Mouse (Mus musculus): ENCODE data around the gene Sptlc2.
"Not testable (repeated sequence)": the region's sequence is repeated elsewhere in the genome, so short reads cannot be mapped to it uniquely, and the experiment has no call there.

Sptlc2 gene

DNA sequence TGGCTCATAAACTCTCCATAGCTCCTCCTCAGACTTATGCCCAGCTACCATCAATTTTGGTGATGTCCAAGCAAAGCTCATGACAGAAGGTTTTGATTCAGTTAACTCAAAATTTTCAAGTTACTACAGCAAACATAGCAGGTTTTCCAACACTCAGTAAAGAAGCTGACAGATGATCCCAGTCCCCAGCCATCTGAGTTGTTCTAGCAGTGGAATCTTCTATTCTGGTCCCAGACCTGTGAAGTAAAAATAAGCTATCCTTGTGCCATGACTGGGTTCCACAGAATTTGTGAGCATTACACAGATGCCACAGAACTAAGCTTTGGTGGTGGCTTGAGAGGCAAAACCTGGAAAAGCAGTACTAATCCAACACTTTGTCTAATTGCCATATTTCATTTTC is 54.4 kb downstream of the Sptlc2 start:
- no peak for DNase-seq (ENCODE audit: inconsistent age in 2 of 2, low spot score in 1 of 2)

DNA sequence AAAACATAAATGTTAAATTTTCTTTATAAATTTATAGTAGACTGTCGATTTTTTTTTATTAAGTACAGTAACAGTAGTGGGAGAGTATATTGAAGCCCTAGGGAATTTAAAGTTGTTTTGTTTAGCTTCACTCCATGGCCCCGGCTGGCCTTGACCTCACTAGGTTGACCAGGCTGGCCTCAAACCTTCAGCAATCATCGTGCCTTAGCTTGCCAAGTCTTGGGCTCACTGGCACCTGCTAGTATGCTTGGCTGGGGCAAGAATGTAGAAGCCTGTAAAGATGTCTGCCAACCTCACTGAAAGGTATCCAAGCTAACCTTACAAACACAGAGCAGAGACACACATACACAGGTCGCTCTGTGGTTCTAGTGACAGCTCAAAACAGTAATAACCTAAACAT is 55.6 kb downstream of the Sptlc2 start:
- DNase-seq (ENCODE audit: inconsistent age in 2 of 2, low spot score in 1 of 2), result peak; percentile 34 to 80

DNA sequence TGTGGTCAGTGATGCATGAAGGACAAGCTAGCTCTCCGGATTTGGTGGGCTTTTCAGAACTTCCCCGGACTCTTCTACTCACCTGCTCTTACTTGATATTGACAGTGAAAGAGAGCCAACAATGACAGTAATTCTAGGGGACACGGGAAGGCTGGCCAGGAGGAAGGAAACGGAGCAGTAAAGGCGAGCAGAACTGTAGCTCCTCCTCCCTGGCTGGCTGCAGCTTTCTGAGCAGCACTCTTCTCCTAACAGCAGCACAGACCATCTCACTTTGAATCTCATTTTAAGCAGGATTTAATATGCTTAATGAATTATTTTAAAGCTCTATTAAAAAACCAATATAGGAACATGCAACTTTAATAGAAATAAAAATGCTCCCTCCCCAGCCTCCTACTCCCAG is 56.2 kb downstream of the Sptlc2 start:
- no peak for DNase-seq (ENCODE audit: inconsistent age in 2 of 2, low spot score in 1 of 2)

DNA sequence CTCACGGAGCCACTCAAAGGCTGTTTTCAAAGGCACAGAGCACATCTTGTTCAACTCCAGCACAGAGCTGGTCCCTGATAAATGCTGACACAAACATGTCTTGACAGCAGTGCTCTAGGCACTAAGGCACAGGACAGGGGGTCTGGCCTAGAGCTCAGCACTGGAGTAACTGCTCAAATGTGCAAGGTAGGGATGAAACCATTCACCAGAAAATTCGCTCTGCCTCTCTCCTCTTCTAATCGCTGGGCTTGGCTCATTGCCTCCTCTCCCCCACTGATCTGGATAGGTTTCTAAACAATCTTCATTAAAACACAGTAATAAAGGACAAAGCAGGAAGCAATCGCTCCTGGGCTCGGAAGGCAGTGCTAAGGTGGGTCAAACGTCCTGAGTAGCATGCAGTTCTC is 57.1 kb downstream of the Sptlc2 start:
- no peak for DNase-seq (ENCODE audit: inconsistent age in 2 of 2, low spot score in 1 of 2)

DNA sequence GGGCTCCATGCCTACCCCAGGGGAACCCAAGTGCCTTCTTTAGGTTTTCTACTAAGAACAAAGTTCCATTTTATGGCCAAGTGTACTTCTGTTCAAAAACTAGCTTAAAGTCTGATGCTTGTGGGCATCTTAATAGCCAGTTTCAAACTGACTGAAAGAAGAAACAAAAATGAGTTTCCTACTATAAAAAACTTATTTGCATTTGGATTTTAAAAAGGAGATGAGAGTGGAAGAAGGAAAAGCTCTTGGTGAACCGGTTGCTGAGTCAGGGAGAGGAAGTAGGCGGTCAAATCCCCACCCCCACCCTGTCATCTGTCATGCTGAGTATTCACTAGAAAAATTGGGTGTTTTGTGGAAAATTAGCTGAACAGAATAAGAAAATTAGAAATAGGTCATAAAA is 57.9 kb downstream of the Sptlc2 start:
- DNase-seq (ENCODE audit: inconsistent age in 2 of 2, low spot score in 1 of 2), result no peak

DNA sequence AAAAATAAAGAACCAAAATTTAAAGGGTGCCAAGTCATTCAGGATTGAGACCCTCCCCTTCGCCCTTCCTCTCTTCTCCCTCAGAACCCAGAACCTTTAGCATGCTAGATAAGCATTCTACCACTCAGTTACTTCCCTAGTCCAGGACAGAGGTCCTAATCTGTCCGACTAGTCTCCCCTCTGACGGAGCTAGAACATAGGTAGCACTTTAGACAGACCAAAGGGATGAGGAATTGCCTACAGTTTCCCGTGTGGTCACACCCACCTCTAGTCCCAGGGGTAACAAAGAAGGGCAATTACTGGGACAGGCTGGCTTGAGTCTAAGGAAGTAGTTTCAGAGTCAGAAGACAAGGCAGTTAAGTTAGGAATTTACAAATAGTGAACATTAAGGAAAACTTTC is 60.1 kb downstream of the Sptlc2 start:
- no peak for DNase-seq (ENCODE audit: inconsistent age in 2 of 2, low spot score in 1 of 2)

DNA sequence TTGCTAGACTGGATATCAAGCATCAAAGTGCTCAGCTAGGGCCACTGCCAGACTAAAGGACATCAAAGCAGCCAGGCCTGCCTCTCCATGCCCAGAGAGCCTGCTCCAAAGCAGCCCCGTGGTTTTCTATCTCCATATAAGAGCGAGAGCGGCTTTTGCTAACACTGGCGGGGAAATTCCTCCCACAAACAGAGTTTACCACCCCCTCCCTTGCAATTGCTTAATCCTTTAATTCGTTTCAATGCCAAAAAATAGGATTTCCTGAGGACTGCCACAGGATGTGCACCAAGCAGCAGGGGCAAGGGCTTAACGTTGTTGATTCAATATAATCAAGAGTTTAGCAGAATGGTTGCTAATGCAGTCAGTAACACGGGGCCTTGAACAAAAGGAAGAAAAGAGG is 60.5 kb downstream of the Sptlc2 start:
- DNase-seq (ENCODE audit: inconsistent age in 2 of 2, low spot score in 1 of 2), result no peak

DNA sequence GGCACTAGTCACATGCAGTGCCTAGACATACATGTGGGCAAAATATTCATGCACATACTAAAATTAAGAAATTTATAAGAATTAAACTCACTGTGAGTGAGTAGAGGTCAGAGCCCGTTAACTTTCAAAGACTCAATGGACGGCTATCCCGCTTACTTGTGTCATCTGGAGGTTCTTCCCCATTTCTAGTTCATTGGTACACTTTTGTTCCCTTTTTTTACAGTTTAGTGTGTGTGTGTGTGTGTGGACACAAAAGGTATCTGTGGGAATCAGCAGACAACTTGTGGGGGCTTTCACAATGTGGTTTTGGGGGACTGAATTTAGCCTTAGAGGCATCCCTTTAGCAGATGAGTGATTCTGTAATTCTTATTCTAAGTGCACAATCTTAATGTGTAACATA is 62.7 kb downstream of the Sptlc2 start:
- no peak for DNase-seq (ENCODE audit: inconsistent age in 2 of 2, low spot score in 1 of 2)

DNA sequence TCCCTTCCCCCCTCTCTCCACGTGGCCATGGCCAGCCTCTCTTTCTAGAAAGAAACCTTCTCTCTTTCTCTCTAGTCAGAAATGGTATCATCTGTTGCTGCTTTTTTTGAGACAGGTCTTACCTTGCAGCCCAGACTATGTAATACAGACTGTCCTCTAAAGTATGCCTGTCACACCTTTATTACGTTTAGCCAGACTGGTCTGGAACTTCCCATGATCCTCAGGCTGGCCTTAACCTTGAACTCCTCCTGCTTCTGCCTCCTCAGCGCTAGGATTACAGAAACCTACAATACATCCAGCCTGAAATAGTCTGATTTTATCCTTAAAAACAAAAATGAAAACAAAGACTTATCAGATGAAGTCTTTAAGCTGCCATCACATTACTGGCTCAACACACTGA is 68.9 kb downstream of the Sptlc2 start:
- no peak for DNase-seq (ENCODE audit: inconsistent age in 2 of 2, low spot score in 1 of 2)

DNA sequence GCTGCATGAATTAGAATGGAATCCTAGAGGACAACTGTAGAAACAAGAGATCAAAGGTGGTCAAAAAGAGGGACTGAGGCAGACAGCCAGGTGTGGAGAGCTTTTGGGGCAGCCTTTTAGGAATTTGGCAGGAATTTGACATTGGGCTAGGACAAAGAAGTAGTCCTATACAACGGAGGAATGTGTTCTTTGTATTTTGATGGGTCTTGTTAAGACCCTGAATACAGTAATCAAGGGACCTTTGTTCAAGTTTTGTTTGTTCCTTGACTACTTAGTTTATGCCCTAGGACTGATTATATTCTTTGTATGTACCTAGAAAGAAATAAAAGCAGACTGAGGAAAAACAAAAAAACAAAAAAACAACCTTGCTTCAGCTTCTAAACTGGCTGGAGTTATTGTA is 70.2 kb downstream of the Sptlc2 start:
- DNase-seq (ENCODE audit: inconsistent age in 2 of 2, low spot score in 1 of 2), result no peak

DNA sequence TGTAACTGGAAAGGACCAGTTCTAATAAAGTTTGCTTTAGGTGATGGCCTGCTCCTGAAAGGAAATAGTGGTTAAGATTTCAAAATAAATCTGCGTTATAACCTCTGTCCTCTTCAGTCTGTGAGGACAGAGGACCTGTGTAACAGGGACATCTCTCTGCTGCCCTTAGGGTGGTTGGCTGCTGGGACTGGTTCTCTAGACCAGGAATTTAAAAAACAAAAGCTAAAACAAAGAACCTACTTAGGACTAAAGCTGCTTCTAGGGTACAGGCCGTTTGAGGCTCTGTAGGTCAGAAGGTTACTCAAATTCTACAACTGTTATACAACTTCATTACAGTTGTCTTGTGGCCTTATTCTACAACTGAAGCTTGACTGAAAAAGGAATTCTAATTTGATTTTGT is 75.1 kb downstream of the Sptlc2 start:
- DNase-seq (ENCODE audit: inconsistent age in 2 of 2, low spot score in 1 of 2), result no peak

DNA sequence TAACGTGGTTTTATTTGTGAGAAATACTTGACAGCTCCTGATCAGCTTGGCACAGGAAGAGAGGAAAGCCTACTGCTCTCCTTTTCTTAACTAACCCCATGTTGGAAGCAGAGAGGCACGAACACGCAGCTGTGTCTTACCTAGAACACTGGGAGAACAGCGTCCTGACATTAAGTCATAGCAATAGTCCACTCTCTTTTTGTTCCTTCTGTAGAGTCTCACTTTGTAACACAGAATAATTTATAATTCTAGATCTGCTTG is 81.6 kb downstream of the Sptlc2 start:
- not testable (repeated sequence) for DNase-seq (ENCODE audit: inconsistent age in 2 of 2, low spot score in 1 of 2)

DNA sequence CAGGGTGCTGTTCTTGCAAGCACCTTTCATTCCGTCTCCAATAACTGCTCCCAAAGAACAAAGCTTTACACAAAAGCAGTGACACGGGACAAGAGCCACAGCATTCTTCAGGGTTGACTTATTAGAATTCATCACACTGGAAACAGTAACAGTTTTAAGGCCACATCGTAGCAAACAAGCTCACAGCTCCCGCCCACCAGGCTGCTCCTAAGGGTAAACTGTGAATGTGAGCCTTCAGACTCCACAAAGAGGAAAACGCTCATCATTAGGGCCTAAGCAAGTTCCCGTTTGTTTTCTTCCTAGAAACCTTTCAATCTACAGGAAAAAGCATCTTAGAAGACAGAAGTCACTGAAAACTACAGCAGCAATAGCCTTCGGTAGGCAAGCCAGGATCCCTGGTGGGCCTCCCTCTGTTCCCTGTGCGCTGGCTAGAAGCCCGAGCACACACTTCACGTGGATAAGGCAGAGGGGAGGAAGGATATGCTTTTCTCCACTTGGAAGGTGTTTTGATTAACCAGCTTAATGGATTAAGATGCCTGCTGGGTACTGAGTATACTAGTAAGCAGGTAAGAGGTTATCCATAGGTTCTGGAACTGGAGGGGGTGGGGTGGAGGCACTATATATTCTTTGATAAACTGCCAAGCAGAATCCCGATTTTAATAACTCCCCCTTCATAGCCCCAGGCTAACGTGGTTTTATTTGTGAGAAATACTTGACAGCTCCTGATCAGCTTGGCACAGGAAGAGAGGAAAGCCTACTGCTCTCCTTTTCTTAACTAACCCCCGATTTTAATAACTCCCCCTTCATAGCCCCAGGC is 82.2 kb downstream of the Sptlc2 start:
- DNase-seq (ENCODE audit: inconsistent age in 2 of 2, low spot score in 1 of 2), result no peak

DNA sequence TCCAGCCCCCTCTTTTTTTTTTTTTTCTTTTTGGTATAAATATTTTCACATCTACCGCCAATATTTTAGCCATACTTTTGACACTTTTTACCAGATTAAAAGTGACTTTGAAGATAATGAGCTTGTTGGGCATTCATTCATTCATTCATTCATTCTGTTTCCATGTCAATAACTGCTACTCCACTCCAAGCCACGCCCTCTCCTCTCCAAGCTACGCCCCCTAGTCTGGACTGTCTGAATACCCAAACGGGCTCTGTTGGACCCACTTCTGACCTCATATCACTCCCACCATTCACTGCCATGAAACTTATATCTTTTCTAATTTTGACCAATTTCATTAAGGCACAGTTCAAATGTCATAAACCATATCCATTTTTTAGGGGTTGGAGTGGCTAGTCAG is 87.0 kb downstream of the Sptlc2 start:
- DNase-seq (ENCODE audit: inconsistent age in 2 of 2, low spot score in 1 of 2), result no peak

DNA sequence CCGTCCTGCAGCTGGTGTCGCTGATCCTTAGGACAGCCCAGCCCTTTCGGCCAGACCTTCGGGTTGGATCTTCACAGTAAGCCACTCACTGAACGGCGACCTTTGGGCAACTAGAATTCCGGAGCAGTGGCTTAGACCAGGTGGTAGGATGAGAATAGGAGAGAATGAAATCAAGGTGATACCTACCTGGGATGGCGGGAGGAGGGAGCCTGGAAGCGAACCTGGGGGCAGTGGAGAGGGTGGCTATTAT is 87.8 kb downstream of the Sptlc2 start:
- no peak for DNase-seq (ENCODE audit: inconsistent age in 2 of 2, low spot score in 1 of 2)

DNA sequence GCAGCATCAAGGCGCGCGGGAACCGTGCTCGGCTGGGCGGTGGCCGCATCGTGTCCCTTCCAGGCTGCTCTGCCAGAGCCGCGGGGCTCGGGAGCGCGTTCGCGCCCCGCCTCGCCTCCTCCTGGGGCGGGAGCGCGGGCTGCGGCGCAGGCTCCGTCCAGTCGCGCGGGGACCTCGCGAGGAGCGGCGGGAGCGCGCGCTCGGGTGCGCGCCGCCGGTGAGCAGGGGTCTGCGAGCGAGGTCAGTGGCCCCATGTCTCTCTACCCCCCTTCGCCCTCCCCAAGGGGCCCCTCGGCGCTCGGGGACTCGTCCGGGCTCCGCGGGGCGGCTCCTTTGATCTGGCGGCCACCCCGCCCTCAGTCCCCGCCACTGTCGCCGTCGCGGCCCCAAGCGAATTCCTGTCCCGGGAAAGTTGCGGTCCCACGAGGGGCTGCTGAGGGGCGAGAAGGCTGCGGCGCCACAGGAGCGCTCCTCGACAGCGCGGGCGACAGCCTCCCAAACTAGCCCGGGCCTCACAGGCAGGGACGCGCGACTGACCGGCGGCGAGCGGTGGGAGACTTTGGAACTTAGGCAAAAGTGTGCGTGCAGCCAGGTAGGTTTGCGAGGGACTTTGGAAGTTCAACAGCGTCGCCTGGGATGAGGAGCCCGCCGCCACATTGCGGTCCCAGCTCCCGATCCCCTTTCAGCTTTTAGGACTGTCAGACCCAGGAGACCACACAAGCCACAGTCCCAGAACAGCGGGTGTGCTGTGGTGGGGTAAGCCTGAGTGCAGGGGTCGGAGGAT is 88.3 kb downstream of the Sptlc2 start, which contains the start of gene Ism2:
TSS of gene Ism2 (minus strand) at position 49 of the 784 bp plus-strand sequence.
- DNase-seq (ENCODE audit: inconsistent age in 2 of 2, low spot score in 1 of 2), result peak; percentile 40 to 80

DNA sequence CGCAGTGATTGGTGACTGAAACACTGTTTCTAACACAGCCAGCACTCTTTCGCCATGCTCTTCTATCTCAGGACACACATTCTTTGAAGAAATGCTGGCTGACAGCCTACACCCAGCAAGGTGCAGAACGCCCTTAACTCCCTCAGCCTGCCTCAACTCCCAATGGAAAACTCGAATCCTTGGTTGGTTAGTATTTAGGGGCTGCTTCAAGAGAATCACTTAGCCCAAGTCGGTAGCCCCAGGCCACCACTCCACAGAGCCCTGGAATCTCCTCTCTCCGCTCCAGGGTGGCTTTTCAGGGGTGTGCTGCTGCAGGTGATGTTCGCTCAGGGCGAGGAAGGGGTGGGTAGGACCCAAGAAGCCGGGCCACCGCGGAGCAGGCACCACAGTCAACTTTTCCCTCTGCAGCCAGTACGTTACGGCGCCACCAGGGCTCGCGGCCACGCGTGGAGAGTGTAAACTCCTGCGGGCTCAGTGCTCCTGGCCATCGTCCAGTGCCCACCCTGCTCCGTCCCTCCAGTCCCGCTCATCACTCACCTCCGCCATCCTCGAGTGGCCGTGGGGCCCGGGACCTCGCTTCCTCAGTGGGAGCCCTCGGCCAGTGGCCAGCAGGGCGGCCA is 89.0 kb downstream of the Sptlc2 start:
- DNase-seq (ENCODE audit: inconsistent age in 2 of 2, low spot score in 1 of 2), result peak in 1 of 2 experiments; percentile 28

DNA sequence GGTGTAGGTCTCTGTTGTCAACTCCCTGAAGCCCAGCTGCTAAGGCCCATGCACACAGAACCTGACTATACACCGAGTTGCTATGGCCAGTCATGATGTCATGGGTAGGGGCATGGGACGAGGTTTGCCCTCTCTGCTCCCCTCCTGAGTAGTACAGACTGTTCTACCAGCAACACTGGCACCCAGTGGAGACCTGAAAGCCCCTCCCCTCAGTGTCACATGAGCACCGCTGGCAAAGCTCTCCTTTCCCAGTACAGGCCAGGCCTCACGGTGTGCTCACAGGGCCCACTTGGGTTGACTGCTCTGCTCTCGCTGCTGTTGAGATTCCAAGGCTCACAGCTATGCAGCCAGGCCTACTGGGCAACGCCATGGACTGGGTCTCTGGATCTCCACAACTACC is 94.2 kb downstream of the Sptlc2 start:
- DNase-seq (ENCODE audit: inconsistent age in 2 of 2, low spot score in 1 of 2), result no peak

DNA sequence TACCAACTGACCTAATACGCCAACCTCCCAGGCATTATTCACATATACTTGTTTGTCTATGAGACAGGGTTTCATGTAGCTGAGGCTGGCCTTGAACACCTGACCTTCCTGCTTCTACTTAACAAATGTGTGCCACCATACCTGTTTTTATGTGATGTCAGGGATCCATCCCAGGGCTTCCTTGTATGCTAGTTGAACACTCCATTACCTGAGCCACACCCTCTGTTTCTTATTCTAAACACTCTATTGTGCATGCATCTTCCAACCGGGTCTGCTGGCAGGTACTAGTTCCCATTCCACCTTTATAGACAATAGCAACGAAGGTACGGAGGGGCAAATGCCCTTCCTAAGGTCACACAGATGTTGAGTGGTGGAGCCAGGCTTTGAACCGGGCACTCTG is 99.1 kb downstream of the Sptlc2 start:
- DNase-seq (ENCODE audit: inconsistent age in 2 of 2, low spot score in 1 of 2), result no peak

DNA sequence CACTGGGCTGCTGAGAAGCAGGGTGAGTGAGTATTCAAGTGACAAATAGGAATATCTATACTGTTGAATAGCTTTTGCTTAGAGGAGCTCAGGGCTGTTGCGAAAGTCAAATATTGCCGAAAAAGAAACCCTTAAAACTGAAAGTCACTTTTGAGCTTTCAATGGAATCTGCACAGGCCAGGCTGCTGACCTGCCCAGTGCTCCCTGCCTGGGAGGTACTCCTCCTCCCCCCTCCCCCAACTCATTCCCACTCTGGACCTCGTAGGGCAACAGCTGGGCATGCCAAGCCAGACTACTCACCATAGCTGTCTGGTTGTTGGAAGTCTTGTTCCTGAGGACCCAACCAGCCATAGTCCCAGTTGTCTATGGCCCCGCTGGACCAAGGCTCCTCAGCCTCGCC is 103.4 kb downstream of the Sptlc2 start:
- no peak for DNase-seq (ENCODE audit: inconsistent age in 2 of 2, low spot score in 1 of 2)

DNA sequence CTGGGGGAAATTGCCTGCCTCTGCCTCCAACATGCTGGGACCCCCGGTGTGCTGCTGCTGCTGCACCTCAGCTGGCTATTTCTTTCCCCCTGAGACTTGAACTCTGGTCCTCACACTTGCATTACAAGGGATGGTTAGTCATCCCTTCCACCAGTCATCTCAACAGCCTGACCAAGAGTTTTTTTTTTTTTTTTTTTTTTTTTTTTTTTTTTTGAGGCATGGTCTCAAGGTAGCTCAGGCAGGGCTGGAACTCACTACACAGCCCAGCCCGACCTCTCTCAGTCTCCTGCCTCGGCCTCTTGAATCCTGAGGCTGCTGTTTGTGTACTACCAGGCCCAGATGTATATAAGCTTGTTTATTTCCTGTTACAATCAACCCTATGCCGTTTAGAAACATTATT is 103.9 kb downstream of the Sptlc2 start:
- no peak for DNase-seq (ENCODE audit: inconsistent age in 2 of 2, low spot score in 1 of 2)

DNA sequence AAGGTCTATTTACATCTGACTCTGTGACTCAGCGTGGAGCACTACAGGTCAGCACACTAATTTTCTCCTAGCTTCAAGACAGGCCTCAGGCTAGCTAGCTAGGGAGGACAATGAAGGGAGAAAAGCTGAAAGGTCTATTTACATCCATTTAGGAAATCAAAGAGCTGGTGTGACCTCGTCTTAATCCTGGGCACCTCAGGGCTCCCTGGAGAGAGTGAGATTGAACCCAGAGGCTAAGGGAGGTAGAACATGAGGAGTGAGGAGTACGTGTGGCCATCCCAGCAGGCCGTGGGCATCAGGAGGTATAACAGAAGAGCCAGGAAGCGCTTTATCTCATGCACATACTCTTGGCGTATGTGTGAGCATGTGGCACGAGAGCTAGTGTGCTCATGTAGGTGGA is 104.4 kb downstream of the Sptlc2 start:
- DNase-seq (ENCODE audit: inconsistent age in 2 of 2, low spot score in 1 of 2), result no peak

DNA sequence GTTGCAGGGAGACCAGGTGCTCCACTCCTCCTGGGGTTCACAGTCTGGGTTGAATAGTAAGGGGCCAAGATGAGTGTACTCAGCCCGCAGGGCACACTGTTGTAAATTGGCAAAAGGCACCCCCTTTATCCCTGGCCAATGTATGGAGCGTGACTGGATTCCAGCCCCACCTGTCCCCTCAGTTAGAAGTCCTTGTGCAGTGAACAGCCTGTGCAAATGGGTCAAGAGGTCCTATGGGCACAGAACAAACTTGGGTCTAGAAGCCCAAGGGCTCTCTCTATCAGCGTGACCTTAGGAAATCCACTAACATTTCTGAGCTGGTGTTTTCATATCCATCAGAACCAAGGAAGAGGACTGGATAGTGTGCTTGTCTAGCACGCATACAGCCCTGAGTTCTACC is 105.4 kb downstream of the Sptlc2 start:
- DNase-seq (ENCODE audit: inconsistent age in 2 of 2, low spot score in 1 of 2), result no peak

Data from adrenal gland, adult (tissue).